Mouse (Mus musculus) neural tube, embryonic 15.5 days (tissue): Measurements from ENCODE around the gene Phf21a. TPM values are rescaled to one million over a fixed set of nuclear protein-coding genes. Genes with fewer than 3 reads are reported as not detected.

Experiments
- ATAC-seq: fragments of 200-750 bp; cut with Nextera tagmentation; 2 replicates; pipeline ENCODE4 v1.8.0; 2017; ENCODE audit warnings: mild to moderate bottlenecking, moderate TSS enrichment, moderate library complexity; ENCODE audit not compliant: low FRiP score
- H3K27ac ChIP-seq: fragments of 300-500 bp; sonication (generic); replicated peaks from 2 replicates; pipeline ENCODE4 v1.5.1; 2015; ENCODE audit warnings: mild to moderate bottlenecking, inconsistent platforms
- H3K27me3 ChIP-seq: fragments of 300-500 bp; sonication (generic); replicated peaks from 2 replicates; pipeline ENCODE4 v1.6.1; 2015; ENCODE audit warnings: inconsistent platforms
- H3K36me3 ChIP-seq: fragments of 300-500 bp; sonication (generic); 2 replicates; pipeline ENCODE4 v1.6.1; 2015; ENCODE audit warnings: inconsistent platforms
- H3K4me1 ChIP-seq: fragments of 300-500 bp; sonication (generic); 2 replicates; pipeline ENCODE4 v1.6.1; 2015; ENCODE audit warnings: inconsistent platforms
- H3K4me2 ChIP-seq: fragments of 300-500 bp; sonication (generic); 2 replicates; pipeline ENCODE4 v1.6.1; 2015; ENCODE audit warnings: inconsistent platforms, mild to moderate bottlenecking, moderate library complexity
- H3K4me3 ChIP-seq: fragments of 300-500 bp; sonication (generic); replicated peaks from 2 replicates; pipeline ENCODE4 v1.5.1; 2015; ENCODE audit warnings: mild to moderate bottlenecking, inconsistent platforms
- H3K9ac ChIP-seq: fragments of 300-500 bp; sonication (generic); replicated peaks from 2 replicates; pipeline ENCODE4 v1.6.1; 2015; ENCODE audit warnings: mild to moderate bottlenecking, inconsistent platforms
- H3K9me3 ChIP-seq: fragments of 300-500 bp; sonication (generic); replicated peaks from 2 replicates; pipeline ENCODE4 v1.6.1; 2016; ENCODE audit warnings: inconsistent platforms
- WGBS: fragments of 180-500 bp; shearing (Covaris S2); methylation state at CpG from one replicate; pipeline ENCODE4 v1.1.7; 2015; ENCODE audit warnings: mixed read lengths; 5-methylcytosine and 5-hydroxymethylcytosine counted together
- polyA plus RNA-seq: library from polyadenylated mRNA; unstranded; fragments of >200 nt; fragmentation: Nextera tagmentation; extraction: Ambion mirVana; gene quantifications from 2 replicates; pipeline ENCODE4 v1.2.1, GENCODE M21; 2015

Phf21a gene
- polyA plus RNA-seq, 1 experiment from 2014 or later: 27.8 TPM

DNA sequence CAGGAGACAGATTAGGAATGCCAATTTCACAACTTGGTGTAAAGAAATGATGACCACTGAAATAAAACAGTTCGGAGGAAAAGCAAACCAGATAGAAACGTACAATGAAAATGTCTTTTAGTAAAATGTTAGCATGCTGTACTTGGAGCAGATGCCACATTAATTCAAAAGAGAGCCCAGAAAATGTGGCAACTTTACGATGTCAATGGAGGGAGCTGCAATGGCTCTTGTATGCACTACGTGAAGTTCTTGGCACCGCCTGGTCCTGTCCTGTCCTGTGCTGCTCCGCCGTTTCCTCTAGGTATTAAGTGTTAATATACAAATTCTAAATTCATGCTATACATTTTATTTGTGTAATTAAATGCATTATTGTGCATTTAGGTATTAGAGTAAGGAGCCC is 105.8 kb downstream of the Phf21a start:
- ATAC-seq: no peak
- 46% methylated on average over 7 of the region's 7 CpGs for WGBS

DNA sequence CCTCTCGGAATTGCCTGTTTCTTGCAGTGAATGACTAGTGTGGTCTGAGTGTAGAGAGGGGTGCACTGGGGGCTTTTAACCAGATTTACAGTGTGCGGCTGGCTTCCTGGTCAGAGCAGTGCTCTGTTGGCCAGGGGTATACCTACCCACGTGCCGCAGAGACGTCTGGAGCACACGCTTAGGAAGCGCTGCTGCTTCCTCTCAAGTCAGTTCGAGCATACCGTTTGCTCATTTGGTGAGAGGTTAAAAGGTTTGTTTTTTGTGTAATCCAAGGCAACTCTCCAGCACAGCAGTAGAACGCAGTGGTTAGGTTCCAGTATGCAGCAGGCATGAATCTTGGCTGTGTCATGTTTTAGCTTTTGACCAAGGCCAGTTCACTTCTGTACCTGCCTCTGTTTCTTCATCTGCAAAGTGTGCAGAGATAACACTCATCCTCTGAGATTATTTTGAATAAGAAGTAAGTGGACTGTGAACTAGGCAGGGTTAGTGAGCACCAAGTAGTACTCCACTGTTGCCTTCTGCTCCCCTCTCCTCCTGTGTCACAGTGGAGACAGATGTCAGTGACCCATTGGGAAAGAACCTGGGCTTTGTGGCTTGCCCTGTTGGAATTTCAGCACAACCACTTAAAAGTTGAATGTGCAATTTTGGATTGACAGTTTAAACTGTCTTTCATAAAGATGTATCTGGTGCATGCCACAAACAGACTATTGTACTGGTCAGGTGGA is 106.8 kb downstream of the Phf21a start:
- peaks cover 34% of the 10 kb centered on the region for H3K4me1 ChIP-seq
- H3K27ac ChIP-seq: no peak overlapping the region; the same call in 1 of the 2 replicates
- no peak; the same call in 1 of the 2 replicates for ATAC-seq
- no peaks in the 10 kb centered on the region for H3K36me3 ChIP-seq
- H3K27me3 ChIP-seq: no peaks in the 10 kb centered on the region
- no peaks in the 10 kb centered on the region for H3K9me3 ChIP-seq
- 60% methylated on average over 10 of the region's 10 CpGs for WGBS
- H3K4me2 ChIP-seq: no peak overlapping the region
- H3K9ac ChIP-seq: no peak overlapping the region
- no peak overlapping the region for H3K4me3 ChIP-seq

More for the DNA sequence above, 105.8 kb downstream of the Phf21a start:
- peak overlapping the region; percentile 13 for H3K4me2 ChIP-seq
- no peaks in the 10 kb centered on the region for H3K36me3 ChIP-seq
- H3K4me3 ChIP-seq: no peak overlapping the region
- H3K9me3 ChIP-seq: no peaks in the 10 kb centered on the region
- H3K27ac ChIP-seq: peak overlapping the region; percentile 60
- H3K4me1 ChIP-seq: peaks cover 29% of the 10 kb centered on the region
- no peaks in the 10 kb centered on the region for H3K27me3 ChIP-seq
- H3K9ac ChIP-seq: no peak overlapping the region

GRCm38 (mm10) chr2:92202319-92203040 is 109.6 kb downstream of the Phf21a start:
- Histone ChIP-seq H3K9ac (no peak overlapping the region), H3K27me3 (no peaks in the 10 kb centered on the region), H3K4me1 (peaks cover 39% of the 10 kb centered on the region), H3K36me3 (no peaks in the 10 kb centered on the region), H3K4me2 (no peak overlapping the region), H3K9me3 (no peaks in the 10 kb centered on the region), H3K4me3 (no peak overlapping the region), H3K27ac (no peak overlapping the region)
- 73% methylated on average over 4 of the region's 4 CpGs for WGBS
- ATAC-seq: no peak

GRCm38 (mm10) chr2:92205010-92205639 is 112.2 kb downstream of the Phf21a start:
- ATAC-seq: no peak
- no peak overlapping the region for H3K9ac ChIP-seq
- no peaks in the 10 kb centered on the region for H3K27me3 ChIP-seq
- WGBS: 54% methylated on average over 5 of the region's 5 CpGs
- no peak overlapping the region for H3K27ac ChIP-seq
- H3K9me3 ChIP-seq: no peaks in the 10 kb centered on the region
- H3K4me3 ChIP-seq: no peak overlapping the region
- H3K4me2 ChIP-seq: no peak overlapping the region
- peaks cover 18% of the 10 kb centered on the region for H3K4me1 ChIP-seq
- H3K36me3 ChIP-seq: no peaks in the 10 kb centered on the region

- no peak overlapping the region for H3K4me3 ChIP-seq
- no peaks in the 10 kb centered on the region for H3K27me3 ChIP-seq
- H3K9ac ChIP-seq: no peak overlapping the region
- no peaks in the 10 kb centered on the region for H3K36me3 ChIP-seq
- no peaks in the 10 kb centered on the region for H3K9me3 ChIP-seq
- no peak overlapping the region for H3K4me2 ChIP-seq
- ATAC-seq: no peak
- whole genome bisulfite sequencing: 97% methylated on average over 1 of the region's 1 CpGs
- peaks cover 4% of the 10 kb centered on the region; the same call in 1 of the 2 replicates for H3K4me1 ChIP-seq
- no peak overlapping the region for H3K27ac ChIP-seq
Observed at GRCm38 (mm10) chr2:92210409-92210808, 117.5 kb downstream of the Phf21a start.

DNA sequence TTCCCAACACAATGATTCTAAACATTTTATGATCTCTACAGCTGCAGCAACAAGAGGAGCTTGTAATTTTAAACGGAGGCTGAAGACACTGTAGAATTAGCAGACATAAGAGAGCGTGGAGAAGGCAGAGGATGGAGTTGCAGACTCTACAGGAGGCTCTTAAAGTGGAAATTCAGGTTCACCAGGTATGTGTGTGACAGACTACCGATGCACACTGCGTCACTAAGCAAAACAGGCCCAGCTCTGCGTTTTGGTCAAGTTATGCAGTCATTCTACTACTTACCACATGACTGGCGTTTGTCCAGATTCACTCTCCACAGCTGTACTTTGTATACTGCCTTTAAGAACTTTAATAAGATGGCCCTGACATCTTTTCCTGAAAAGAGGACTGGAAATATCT is 128.5 kb downstream of the Phf21a start:
- H3K27me3 ChIP-seq: no peaks in the 10 kb centered on the region
- no peak for ATAC-seq
- no peaks in the 10 kb centered on the region for H3K4me1 ChIP-seq
- H3K4me3 ChIP-seq: no peak overlapping the region
- H3K27ac ChIP-seq: no peak overlapping the region
- WGBS: 94% methylated on average over 6 of the region's 6 CpGs
- no peaks in the 10 kb centered on the region for H3K9me3 ChIP-seq
- H3K4me2 ChIP-seq: no peak overlapping the region
- no peak overlapping the region for H3K9ac ChIP-seq
- peaks cover 12% of the 10 kb centered on the region for H3K36me3 ChIP-seq

- 78% methylated on average over 1 of the region's 1 CpGs for WGBS
- Histone ChIP-seq H3K4me2 (no peak overlapping the region), H3K4me3 (no peak overlapping the region), H3K9me3 (no peaks in the 10 kb centered on the region), H3K4me1 (no peaks in the 10 kb centered on the region), H3K27me3 (no peaks in the 10 kb centered on the region), H3K36me3 (peaks cover 12% of the 10 kb centered on the region), H3K9ac (no peak overlapping the region), H3K27ac (no peak overlapping the region)
- no peak for ATAC-seq
Observed at GRCm38 (mm10) chr2:92225592-92225991, 132.7 kb downstream of the Phf21a start.

GRCm38 (mm10) chr2:92229973-92230372 is 137.1 kb downstream of the Phf21a start:
- Histone ChIP-seq H3K4me2 (no peak overlapping the region), H3K27me3 (no peaks in the 10 kb centered on the region), H3K9me3 (no peaks in the 10 kb centered on the region), H3K27ac (no peak overlapping the region), H3K4me1 (no peaks in the 10 kb centered on the region), H3K4me3 (no peak overlapping the region), H3K9ac (no peak overlapping the region), H3K36me3 (peaks cover 28% of the 10 kb centered on the region)
- WGBS: 92% methylated on average over 9 of the region's 9 CpGs
- ATAC-seq: no peak

- Histone ChIP-seq H3K27ac (no peak overlapping the region), H3K9ac (no peak overlapping the region), H3K4me3 (no peak overlapping the region), H3K36me3 (peaks cover 37% of the 10 kb centered on the region), H3K4me1 (no peaks in the 10 kb centered on the region), H3K27me3 (no peaks in the 10 kb centered on the region), H3K9me3 (no peaks in the 10 kb centered on the region), H3K4me2 (no peak overlapping the region)
- ATAC-seq: no peak
Observed at GRCm38 (mm10) chr2:92231706-92232105, 138.8 kb downstream of the Phf21a start.

DNA sequence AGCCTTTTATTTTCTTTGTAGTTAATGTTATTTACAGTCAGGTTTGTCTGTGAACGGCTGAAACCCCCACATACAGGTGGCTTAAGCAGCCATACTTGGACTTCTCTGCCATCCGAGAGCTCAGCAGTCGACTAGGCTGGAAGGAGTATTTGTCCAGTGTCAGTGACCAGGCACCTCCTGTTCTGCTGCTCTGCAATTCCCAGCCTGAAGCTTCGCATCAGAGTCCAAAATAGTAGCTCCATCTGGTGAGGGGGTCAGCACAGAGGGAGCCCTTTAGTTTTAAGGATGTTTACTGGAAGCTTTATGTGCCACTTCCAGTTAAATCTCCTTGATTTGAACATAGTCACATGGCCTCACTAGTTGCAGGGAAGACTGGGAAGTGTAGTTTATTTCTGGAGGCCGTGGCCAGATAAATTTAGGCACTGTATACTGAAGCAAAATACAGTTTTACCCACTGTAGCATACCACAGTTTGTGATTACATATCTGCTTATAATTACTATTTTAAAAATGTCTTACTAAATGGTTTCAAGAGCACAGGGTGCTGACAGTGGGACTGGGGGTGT is 141.9 kb downstream of the Phf21a start:
- H3K9ac ChIP-seq: no peak overlapping the region
- no peak for ATAC-seq
- no peak overlapping the region for H3K4me3 ChIP-seq
- peaks cover 37% of the 10 kb centered on the region for H3K36me3 ChIP-seq
- no peaks in the 10 kb centered on the region for H3K27me3 ChIP-seq
- H3K4me2 ChIP-seq: no peak overlapping the region
- no peak overlapping the region for H3K27ac ChIP-seq
- 94% methylated on average over 5 of the region's 5 CpGs for WGBS
- no peaks in the 10 kb centered on the region for H3K4me1 ChIP-seq
- H3K9me3 ChIP-seq: no peaks in the 10 kb centered on the region

DNA sequence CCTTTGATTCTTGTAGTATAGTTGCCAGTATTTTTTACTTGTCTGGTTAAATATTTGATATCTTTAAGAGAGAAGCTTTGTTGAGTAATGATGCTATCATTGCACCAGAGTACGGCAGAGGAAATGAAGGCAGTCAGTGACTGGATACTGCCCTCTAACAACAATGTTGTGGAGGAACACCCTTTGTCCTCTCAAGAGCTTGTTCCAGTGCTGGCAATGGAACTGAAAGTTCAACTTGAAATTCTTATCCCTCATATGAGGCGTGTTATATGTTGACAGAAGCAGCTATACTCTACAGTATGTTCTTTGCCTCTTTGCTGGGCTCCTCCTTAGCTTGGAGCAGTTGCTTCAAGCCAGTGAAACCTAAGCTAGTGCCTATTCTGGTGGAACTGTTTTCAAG is 147.4 kb downstream of the Phf21a start:
- H3K9ac ChIP-seq: no peak overlapping the region
- ATAC-seq: no peak
- WGBS: 92% methylated on average over 2 of the region's 2 CpGs

More for the DNA sequence above, 147.4 kb downstream of the Phf21a start:
- no peaks in the 10 kb centered on the region for H3K4me1 ChIP-seq
- peaks cover 8% of the 10 kb centered on the region for H3K36me3 ChIP-seq
- no peaks in the 10 kb centered on the region for H3K9me3 ChIP-seq
- H3K27ac ChIP-seq: no peak overlapping the region
- H3K4me3 ChIP-seq: no peak overlapping the region
- H3K27me3 ChIP-seq: no peaks in the 10 kb centered on the region
- no peak overlapping the region for H3K4me2 ChIP-seq
